In genomic region chr11:78300917-78301316, GRCm38 (mm10) we compare ENCODE assay signal across 8 mouse cellular contexts. TPM values are rescaled to one million over a fixed set of nuclear protein-coding genes. Genes with fewer than 3 reads are reported as not detected.
DNase-seq lines count a peak whose midpoint lies in the region; ATAC-seq and TF ChIP-seq lines count a peak whose summit lies in the region.

No protein-coding gene starts in this region.

- no peak; the same call in 1 of the 2 replicates for ATAC-seq in neural tube, embryonic 11.5 days (ENCODE audit: insufficient read depth, low FRiP score, low TSS enrichment)
- ATAC-seq in forebrain, embryonic 13.5 days = peak; percentile 37; the same call in 1 of the 2 replicates
- no peak for ATAC-seq in limb, embryonic 15.5 days (ENCODE audit: insufficient number of reproducible peaks, low FRiP score, low TSS enrichment, low read depth)

- no peak for DNase-seq in neural tube, embryonic 11.5 days (ENCODE audit: low spot score)
- no peak for DNase-seq in neural tube, embryonic 10.5 days (ENCODE audit: extremely low spot score, low spot score)
- DNase-seq in layer of hippocampus, adult 11-12 months (ENCODE audit: low spot score) = no peak
- DNase-seq in left cerebral cortex, adult 18-20 months (ENCODE audit: low spot score in 2 of 2) = no peak
- no peak for DNase-seq in thymus, postnatal 4 days

- H3K4me3 ChIP-seq in neural tube, embryonic 11.5 days (ENCODE audit: low read depth, low read length) = peak overlapping the region; percentile 81
- peak overlapping the region; percentile 77 for H3K4me3 ChIP-seq in forebrain, embryonic 13.5 days
- peak overlapping the region; percentile 70 for H3K4me3 ChIP-seq in limb, embryonic 15.5 days
- H3K4me3 ChIP-seq in small intestine, adult 2 months (ENCODE audit: low read depth, low read length) = peak overlapping the region; percentile 80

- H3K4me1 ChIP-seq in neural tube, embryonic 11.5 days (ENCODE audit: control insufficient read depth, insufficient read depth, low read length) = no peaks in the 10 kb centered on the region
- H3K4me1 ChIP-seq in forebrain, embryonic 13.5 days = peaks cover 24% of the 10 kb centered on the region
- peaks cover 10% of the 10 kb centered on the region for H3K4me1 ChIP-seq in limb, embryonic 15.5 days
- peaks cover 2% of the 10 kb centered on the region; the same call in 1 of the 2 replicates for H3K4me1 ChIP-seq in small intestine, adult 2 months (ENCODE audit: control insufficient read depth, insufficient read depth, insufficient read length, low read length)

- H3K27ac ChIP-seq in neural tube, embryonic 11.5 days (ENCODE audit: low read depth, low read length) = no peak overlapping the region
- peak overlapping the region; percentile 40 for H3K27ac ChIP-seq in forebrain, embryonic 13.5 days
- H3K27ac ChIP-seq in limb, embryonic 15.5 days = peak overlapping the region; percentile 44
- H3K27ac ChIP-seq in small intestine, adult 2 months (ENCODE audit: insufficient read depth, low read depth, low read length) = no peak overlapping the region

- 67% methylated on average over 7 of the region's 7 CpGs for WGBS in neural tube, embryonic 11.5 days
- WGBS in forebrain, embryonic 13.5 days = 68% methylated on average over 7 of the region's 7 CpGs
- WGBS in limb, embryonic 15.5 days = 59% methylated on average over 7 of the region's 7 CpGs
- 63% methylated on average over 7 of the region's 7 CpGs for whole genome bisulfite sequencing in small intestine, adult 2 months

- no peak for TF ChIP-seq POLR2A in small intestine, adult 2 months (IDR thresholded peaks at IDR 0.05; ENCODE audit: low read depth, low read length)

- peaks cover 5% of the 10 kb centered on the region; the same call in 1 of the 2 replicates for H3K36me3 ChIP-seq in neural tube, embryonic 11.5 days (ENCODE audit: control insufficient read depth, insufficient read depth, low read length)
- peaks cover 28% of the 10 kb centered on the region for H3K36me3 ChIP-seq in forebrain, embryonic 13.5 days (ENCODE audit: poor library complexity, severe bottlenecking)
- H3K36me3 ChIP-seq in limb, embryonic 15.5 days = peaks cover 24% of the 10 kb centered on the region
- H3K36me3 ChIP-seq in small intestine, adult 2 months (ENCODE audit: control insufficient read depth, insufficient read depth, low read length) = peaks cover 4% of the 10 kb centered on the region; the same call in 1 of the 2 replicates

- H3K4me2 ChIP-seq in neural tube, embryonic 11.5 days (ENCODE audit: low read depth) = peak overlapping the region; percentile 75
- peak overlapping the region; percentile 93 for H3K4me2 ChIP-seq in forebrain, embryonic 13.5 days
- H3K4me2 ChIP-seq in limb, embryonic 15.5 days = peak overlapping the region; percentile 89

- H3K9ac ChIP-seq in neural tube, embryonic 11.5 days (ENCODE audit: low read length) = peak overlapping the region; percentile 77
- H3K9ac ChIP-seq in forebrain, embryonic 13.5 days = peak overlapping the region; percentile 60
- 0 out of 2 replicates have a peak overlapping the region, but pooled peaks have one; percentile 50 for H3K9ac ChIP-seq in limb, embryonic 15.5 days

- TF ChIP-seq CTCF in small intestine, adult 2 months (IDR thresholded peaks at IDR 0.05; ENCODE audit: extremely low read depth, insufficient read length, insufficient replicate concordance, low read depth, low read length) = no peak

- no peaks in the 10 kb centered on the region for H3K27me3 ChIP-seq in neural tube, embryonic 11.5 days (ENCODE audit: control insufficient read depth, insufficient read depth, low read length)
- H3K27me3 ChIP-seq in forebrain, embryonic 13.5 days = no peaks in the 10 kb centered on the region
- no peaks in the 10 kb centered on the region for H3K27me3 ChIP-seq in limb, embryonic 15.5 days
- no peaks in the 10 kb centered on the region for H3K27me3 ChIP-seq in small intestine, adult 2 months (ENCODE audit: control insufficient read depth, insufficient read depth, low read length)

- no peaks in the 10 kb centered on the region for H3K9me3 ChIP-seq in neural tube, embryonic 11.5 days (ENCODE audit: control insufficient read depth, low read length)
- no peaks in the 10 kb centered on the region for H3K9me3 ChIP-seq in forebrain, embryonic 13.5 days (replicated peaks)
- H3K9me3 ChIP-seq in limb, embryonic 15.5 days = no peaks in the 10 kb centered on the region

RNA-seq across cellular contexts. Expression of gene Spag5, which starts 0.4 kb away (rescaled TPM):
- polyA plus RNA-seq in neural tube, embryonic 11.5 days (2014; fragmentation: Nextera tagmentation; extraction: Ambion mirVana) = 48.0 and 52.7 TPM in 2 replicates
- 41.8 and 46.4 TPM in 2 replicates for polyA plus RNA-seq in forebrain, embryonic 13.5 days (2015; fragmentation: Nextera tagmentation; extraction: Ambion mirVana)
- 26.3 and 29.5 TPM in 2 replicates for polyA plus RNA-seq in limb, embryonic 15.5 days (2015; fragmentation: Nextera tagmentation; extraction: Ambion mirVana)
- 5.1 and 7.5 TPM in 2 replicates for polyA plus RNA-seq in small intestine, adult 2 months (2012; rRNA removed)
- 10 to 100 TPM in 1 of 2 experiments, 1 to 10 TPM in 1; 9.8 to 11.3 TPM for total RNA-seq in left cerebral cortex, adult 18-20 months (2021)

RNA-seq across cellular contexts. Expression of gene BC030499, which starts 10.3 kb away (rescaled TPM):
- polyA plus RNA-seq in neural tube, embryonic 11.5 days (2014; fragmentation: Nextera tagmentation; extraction: Ambion mirVana) = 0.17 TPM in 1 of 2 replicates, not detected in the other
- polyA plus RNA-seq in forebrain, embryonic 13.5 days (2015; fragmentation: Nextera tagmentation; extraction: Ambion mirVana) = 0.18 and 0.35 TPM in 2 replicates
- 0.09 TPM in 1 of 2 replicates, not detected in the other for polyA plus RNA-seq in limb, embryonic 15.5 days (2015; fragmentation: Nextera tagmentation; extraction: Ambion mirVana)
- 0.14 and 0.18 TPM in 2 replicates for polyA plus RNA-seq in small intestine, adult 2 months (2012; rRNA removed)
- 10 to 100 TPM; 18.3 to 20.0 TPM for total RNA-seq in left cerebral cortex, adult 18-20 months (2021)

RNA-seq across cellular contexts. Expression of gene Aldoc, which starts 21.9 kb away (rescaled TPM):
- polyA plus RNA-seq in neural tube, embryonic 11.5 days (2014; fragmentation: Nextera tagmentation; extraction: Ambion mirVana) = 3.0 and 4.0 TPM in 2 replicates
- 135 and 142 TPM in 2 replicates for polyA plus RNA-seq in forebrain, embryonic 13.5 days (2015; fragmentation: Nextera tagmentation; extraction: Ambion mirVana)
- polyA plus RNA-seq in limb, embryonic 15.5 days (2015; fragmentation: Nextera tagmentation; extraction: Ambion mirVana) = 25.0 and 25.5 TPM in 2 replicates
- polyA plus RNA-seq in small intestine, adult 2 months (2012; rRNA removed) = 8.8 and 11.7 TPM in 2 replicates
- 100 to 1,000 TPM; 733 to 876 TPM for total RNA-seq in left cerebral cortex, adult 18-20 months (2021)

RNA-seq across cellular contexts. Expression of gene Pigs, which starts 27.3 kb away (rescaled TPM):
- polyA plus RNA-seq in neural tube, embryonic 11.5 days (2014; fragmentation: Nextera tagmentation; extraction: Ambion mirVana) = 65.5 and 72.3 TPM in 2 replicates
- 55.0 and 62.0 TPM in 2 replicates for polyA plus RNA-seq in forebrain, embryonic 13.5 days (2015; fragmentation: Nextera tagmentation; extraction: Ambion mirVana)
- 83.9 and 85.7 TPM in 2 replicates for polyA plus RNA-seq in limb, embryonic 15.5 days (2015; fragmentation: Nextera tagmentation; extraction: Ambion mirVana)
- 47.6 and 70.8 TPM in 2 replicates for polyA plus RNA-seq in small intestine, adult 2 months (2012; rRNA removed)
- total RNA-seq in left cerebral cortex, adult 18-20 months (2021) = 10 to 100 TPM; 58.4 to 61.2 TPM

RNA-seq across cellular contexts. Expression of gene 2610507B11Rik, which starts 39.4 kb away (rescaled TPM):
- 68.2 and 68.9 TPM in 2 replicates for polyA plus RNA-seq in neural tube, embryonic 11.5 days (2014; fragmentation: Nextera tagmentation; extraction: Ambion mirVana)
- polyA plus RNA-seq in forebrain, embryonic 13.5 days (2015; fragmentation: Nextera tagmentation; extraction: Ambion mirVana) = 61.8 and 73.0 TPM in 2 replicates
- polyA plus RNA-seq in limb, embryonic 15.5 days (2015; fragmentation: Nextera tagmentation; extraction: Ambion mirVana) = 63.3 and 68.8 TPM in 2 replicates
- 38.2 and 51.7 TPM in 2 replicates for polyA plus RNA-seq in small intestine, adult 2 months (2012; rRNA removed)
- total RNA-seq in left cerebral cortex, adult 18-20 months (2021) = 100 to 1,000 TPM; 165 to 170 TPM

Comparison
In these comparisons a context has a peak if more than half of its experiments do, and no peak if none do; other contexts are left out.
1. H3K27ac ChIP-seq: peak in forebrain, embryonic 13.5 days (single experiment) and limb, embryonic 15.5 days (single experiment); none in neural tube, embryonic 11.5 days (single experiment) and small intestine, adult 2 months (single experiment).
2. Peak in every context shown above with its lines, with median percentiles within 50 percentile points of each other: H3K4me2 ChIP-seq, H3K4me3 ChIP-seq and H3K9ac ChIP-seq.